Mouse (Mus musculus): ENCODE data around the gene Uck2.

Uck2 gene

DNA sequence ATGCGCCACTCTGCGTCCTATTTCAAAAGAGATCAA is at the start of gene Uck2:
Uck2 (minus strand) TSS at position 1 of the 36 bp plus-strand sequence.
- no peak for DNase-seq (ENCODE audit: low spot score in 2 of 2)

DNA sequence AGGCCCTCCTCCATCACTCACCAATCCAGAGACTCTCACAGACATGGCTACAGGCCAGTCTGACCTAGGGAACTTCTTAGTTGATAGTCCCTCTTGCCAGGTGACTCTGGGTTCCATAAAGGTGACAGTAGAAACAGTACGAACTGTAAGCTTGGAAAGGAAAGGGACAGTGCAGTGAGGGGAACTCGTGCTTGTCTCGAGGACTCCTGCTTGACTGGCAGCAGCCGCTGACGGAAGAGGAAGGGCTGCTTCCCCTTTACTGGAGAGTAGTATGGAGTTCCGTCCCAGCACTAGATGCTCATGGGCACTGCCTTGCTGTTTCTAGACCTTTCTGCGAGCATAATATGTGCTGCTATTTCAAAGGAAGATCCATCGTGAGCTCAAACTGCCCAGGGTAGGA is 46.0 kb upstream of the Uck2 start:
- no peak for DNase-seq (ENCODE audit: low spot score in 2 of 2)

DNA sequence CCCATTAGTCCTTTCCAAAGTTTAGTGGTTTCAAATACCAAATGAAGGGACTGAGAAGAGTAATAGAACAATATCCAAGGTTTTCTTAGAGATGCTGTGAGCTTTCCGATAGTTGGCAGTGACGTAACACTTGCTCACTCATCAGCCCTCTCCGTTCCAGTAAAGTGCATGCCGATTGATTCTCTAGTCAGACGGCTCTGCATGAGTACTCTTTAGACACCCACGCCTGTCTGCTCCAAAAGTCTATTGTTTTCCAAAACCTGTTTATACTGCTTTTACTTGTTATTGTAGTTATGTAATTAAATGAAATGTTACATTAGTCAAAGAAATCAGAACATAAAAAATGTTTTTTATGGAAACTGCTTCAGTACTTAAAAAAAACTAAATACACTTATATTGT is 43.7 kb upstream of the Uck2 start:
- no peak for DNase-seq (ENCODE audit: low spot score in 2 of 2)

DNA sequence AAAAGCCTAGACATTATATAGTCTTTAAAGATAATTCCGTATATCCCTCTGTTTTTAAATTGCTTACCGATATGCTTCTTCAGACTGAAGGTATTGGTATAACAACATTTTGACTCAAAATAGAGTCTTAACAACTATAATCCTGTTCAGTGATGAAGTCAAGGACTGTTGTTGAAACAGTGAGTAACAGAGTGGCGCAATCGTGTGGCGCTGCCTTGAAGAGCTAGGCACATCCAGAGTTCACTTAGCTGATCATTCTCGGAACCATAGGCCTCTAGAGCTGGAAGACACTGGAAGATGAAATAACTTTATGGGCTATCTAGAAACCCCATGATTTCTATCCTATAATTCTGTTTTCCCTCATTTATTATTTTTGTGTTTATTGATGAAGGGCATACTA is 36.6 kb upstream of the Uck2 start:
- no peak for DNase-seq (ENCODE audit: low spot score in 2 of 2)

DNA sequence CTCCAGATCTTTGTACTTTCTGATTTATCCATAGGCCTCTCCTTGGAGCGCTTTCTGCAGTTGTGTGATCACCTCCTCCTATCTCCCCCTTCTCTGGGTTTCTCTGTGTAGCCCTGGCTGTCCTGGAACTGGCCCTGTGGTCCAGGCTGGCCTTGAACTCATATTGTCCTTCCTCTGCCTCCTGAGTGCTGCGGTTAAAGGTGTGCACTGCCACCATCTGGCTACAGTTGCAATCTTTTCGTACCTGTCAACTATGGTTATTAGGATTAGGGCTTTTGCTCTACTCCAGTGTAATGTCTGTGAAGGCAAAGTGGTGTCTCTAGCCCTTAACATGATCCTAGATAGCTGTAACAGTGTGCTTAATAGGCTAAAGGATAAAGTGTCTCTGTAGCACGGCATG is 28.1 kb upstream of the Uck2 start:
- DNase-seq (ENCODE audit: low spot score in 2 of 2): no peak

DNA sequence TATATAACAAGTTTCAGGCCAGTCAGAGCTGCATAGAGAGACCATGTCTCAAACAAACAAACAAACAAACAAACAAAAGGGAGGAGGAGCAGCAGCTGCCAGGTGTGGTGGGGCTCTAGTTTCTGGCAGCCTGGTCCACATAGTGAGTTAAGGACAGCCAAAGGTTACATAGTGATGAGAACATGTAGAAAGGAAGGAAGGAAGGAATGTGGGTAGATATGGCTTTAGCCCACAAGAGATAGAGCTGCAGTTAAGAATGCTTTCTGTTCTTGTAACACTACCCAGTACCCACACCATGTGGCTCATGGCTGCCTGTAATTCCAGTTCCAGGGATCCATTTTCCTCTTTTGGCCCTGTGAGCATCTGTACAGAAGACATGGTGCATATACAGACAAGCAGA is 27.2 kb upstream of the Uck2 start:
- no peak for DNase-seq (ENCODE audit: low spot score in 2 of 2)

DNA sequence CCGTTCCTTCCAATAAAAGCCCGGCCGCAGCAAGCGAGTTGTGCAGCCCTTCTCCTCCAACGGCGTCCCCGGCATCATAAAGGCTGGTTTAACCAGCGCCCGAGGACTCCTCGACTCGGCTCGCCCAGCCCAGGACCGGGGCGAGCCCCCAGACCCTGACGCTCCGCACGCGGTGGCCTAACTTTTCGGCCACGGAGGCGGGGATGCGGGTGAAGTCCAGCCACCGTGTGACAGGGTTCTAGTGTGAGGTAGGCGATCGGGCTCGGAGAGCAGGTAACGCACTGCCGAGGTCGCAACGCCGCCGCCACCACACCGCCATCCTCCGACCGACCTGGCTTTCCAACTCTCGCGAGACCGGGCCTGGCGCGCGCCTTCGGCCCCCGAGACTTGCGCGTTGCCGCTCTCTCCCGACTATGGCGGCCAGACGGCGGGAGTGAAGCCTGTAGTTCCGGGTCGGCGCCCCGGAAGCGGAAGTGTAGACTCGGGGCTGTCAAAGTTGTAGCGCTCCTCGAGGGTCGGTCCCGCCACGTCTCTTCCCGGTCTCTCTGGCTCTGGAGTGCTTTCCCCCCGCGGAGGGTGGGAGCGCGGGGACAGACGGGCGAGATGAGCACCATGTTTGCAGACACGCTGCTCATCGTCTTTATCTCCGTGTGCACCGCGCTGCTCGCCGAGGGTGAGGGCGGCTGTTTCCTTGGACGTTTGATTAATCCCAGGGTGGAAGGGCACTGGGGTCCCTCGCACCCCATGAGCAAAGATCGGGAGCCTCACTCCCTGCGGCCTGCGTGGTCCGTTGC is 23.3 kb upstream of the Uck2 start, which contains the start of gene Tmco1:
Tmco1 (plus strand) TSS at position 118 of the 794 bp plus-strand sequence.
- DNase-seq (ENCODE audit: low spot score in 2 of 2): peak; percentile 97 to 99

DNA sequence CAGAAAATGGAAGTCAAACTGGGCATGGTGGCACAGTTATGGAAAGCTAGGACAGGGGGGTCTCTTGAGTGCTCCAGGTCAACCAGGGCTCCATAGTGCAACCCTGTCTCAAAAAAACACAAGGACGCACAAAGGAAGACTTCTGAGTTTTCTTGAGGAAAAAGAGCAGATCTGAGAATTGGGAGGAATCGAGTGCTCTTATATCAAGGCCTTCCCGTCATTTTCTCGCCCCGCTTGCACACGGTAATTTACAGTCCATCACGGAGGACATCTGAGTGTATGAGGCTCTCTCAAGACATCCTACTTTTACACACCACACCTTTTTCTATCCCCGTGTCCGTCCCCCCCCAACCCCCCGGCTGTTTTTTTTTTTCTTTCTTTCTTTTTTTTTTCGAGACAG is 22.6 kb upstream of the Uck2 start:
- DNase-seq (ENCODE audit: low spot score in 2 of 2): no peak

DNA sequence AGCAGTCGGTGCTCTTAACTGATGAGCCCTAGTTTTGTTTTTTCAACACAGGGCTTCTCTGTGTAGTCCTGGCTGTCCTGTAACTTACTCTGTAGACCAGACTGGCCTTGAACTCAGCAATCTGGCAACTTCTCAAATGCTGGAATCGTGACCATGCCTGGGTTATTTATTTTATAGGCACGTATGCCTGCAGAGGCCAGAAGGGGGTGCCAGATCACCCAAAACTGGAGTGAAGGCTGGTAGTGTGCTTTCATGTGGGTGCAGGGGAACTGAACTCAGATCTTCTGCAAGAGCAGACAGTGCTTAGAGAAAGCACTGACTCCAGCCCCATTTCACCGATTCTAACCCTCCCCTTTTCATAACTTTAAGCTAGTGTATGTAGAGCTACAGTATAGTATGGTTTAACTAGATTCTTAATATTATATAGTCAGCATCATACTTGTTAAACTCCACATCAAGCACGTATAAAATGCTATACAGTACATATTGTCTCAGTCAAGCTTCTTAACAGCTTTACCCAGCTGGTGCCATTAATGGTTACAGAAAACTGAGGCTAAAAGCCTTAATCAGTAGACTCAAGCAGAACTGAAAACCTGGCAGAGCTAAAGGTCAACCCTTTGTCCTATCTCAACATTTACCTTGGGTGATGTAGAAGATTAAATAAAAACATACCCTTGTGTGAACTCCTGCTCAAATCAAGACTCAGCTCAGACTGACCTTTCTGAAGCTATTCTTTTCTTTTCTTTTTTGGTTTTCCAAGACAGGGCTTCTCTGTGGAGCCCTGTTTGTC is 21.5 kb upstream of the Uck2 start:
- DNase-seq (ENCODE audit: low spot score in 2 of 2): peak; percentile 41 to 52

DNA sequence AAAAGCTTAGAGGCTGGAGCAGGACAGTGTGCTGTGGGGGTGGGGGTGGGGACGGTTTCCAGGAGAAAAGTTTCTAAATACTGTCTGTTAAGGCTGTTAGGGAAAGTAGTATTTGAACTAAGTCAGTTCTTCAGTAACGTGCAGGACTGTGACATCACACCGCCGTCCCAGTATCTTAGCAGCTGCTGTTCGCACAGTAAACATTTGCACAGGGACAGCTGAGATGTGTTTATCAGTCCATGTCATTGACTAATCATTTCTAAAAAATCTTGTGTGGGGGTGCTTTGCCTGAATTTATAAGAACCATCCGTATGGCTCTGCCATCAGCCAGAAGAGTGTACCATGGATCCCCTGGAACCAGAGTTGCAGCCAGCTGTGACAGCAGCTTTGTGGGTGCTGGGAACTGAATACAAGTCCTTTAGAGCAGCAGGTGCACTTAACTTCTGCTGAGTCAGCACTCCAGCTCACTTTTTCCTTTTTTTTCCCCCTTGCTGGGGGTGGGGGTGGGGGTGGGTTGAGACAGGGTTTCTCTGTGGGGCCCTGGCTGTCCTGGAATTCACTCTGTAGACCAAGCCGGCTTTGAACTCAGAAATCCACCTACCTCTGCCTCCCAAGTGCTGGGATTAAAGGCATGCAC is 20.5 kb upstream of the Uck2 start:
- DNase-seq (ENCODE audit: low spot score in 2 of 2): no peak

DNA sequence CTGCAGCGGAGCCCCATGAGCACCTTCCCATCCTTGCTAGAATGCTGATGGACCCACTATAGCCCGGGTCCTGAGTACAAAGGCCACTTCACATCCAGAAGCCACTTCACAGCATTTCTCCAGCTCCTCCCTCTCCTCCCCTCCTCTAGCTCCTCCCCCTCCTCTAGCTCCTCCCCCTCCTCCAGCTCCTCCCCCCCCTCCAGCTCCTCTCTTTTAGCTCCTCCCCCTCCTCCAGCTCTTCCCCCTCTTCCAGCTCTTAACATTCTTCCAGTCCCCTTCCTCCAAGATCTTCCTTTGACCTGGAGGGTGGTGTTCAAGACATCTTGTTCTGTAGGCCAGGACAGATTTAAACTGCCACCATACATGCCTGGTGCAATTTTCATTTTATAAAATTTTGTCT is 15.0 kb upstream of the Uck2 start:
- no peak for DNase-seq (ENCODE audit: low spot score in 2 of 2)

DNA sequence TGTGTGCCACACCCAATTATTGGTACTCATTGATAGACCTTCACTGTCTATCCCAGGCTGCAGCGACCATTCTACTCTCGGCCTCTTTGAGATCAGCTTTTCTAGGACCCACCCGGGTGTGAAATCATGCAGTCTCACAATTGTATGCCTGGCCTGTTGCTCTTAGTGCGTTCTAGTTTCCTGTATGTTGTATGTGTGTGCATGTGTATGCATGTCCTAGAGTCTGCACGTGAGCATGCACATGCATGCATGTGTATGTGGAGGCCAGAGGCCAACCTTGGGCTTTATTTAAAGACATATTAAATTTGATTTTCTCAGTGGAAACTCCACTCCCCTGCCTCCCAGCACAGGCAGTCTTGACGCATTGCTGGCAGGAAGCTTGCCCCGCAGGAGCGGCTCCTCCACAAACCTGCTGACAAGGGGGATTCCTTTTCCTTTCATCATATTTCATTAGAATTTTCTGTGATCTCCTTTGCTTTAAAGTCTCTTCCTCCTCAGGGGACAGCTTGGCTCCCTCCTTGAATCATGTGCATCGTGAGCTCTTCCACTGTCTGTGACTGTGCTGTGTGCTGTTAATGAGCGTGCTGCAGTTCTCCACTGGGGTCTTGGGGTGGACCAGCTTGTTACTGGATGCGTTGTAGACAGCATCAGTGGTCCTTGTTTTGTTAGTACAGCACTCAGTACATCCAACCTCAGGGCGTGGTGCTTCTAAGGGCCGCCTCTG is 10.7 kb upstream of the Uck2 start:
- no peak for DNase-seq (ENCODE audit: low spot score in 2 of 2)

DNA sequence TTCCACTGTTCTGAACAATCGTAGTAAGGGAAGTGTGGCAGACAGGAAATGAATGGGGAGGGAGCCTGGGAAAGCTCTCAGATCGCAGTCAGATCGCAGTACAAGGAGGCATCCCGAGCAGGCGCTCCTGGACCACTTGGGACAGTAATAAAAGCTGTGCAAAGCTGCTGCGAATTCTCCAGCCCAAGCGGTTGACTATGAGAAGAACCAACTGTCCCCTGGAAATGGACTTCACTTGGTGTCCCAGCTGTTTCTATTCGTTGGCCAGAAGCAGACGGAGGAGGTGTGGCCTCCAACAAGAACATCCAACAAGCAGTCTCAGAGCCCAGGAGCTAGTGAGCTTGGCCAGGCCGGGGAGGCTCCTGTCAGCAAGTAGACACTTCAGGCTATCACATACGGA is 7.3 kb upstream of the Uck2 start:
- no peak for DNase-seq (ENCODE audit: low spot score in 2 of 2)

DNA sequence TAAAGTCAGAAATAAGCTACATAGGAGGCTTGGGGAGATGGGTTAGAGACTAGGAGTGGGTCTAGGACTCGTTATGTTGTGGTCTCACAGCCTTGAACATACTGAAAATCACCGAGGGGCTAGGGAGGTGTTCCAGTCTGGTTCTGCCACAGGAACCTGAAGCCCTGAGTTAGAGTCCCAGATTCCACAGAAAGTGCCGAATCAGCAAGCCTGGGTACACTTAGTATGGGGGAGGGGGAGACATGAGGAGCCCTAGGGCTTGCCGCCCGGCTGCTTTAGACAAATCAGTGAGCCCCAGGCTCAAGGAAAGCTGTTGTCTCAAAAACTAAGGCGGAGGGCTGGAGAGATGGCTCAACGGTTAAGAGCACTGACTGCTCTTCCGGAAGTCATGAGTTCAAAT is 6.5 kb upstream of the Uck2 start:
- DNase-seq (ENCODE audit: low spot score in 2 of 2): no peak

DNA sequence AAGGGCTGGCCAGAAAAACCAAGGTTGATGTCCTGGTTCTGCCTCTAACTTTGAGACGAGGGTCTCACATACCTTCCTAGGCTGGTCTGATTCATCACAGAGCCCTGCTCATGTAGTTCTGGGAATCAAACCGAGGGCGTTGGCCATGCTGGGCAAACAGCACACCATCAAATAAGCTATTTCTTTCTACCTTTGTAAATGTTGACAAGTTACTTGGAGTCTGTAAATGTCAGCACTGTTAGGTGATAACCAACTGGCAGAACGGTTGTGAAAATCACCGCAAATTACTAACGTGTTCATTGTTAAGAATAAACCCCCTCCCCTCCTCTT is 5.1 kb upstream of the Uck2 start:
- DNase-seq (ENCODE audit: low spot score in 2 of 2): no peak

DNA sequence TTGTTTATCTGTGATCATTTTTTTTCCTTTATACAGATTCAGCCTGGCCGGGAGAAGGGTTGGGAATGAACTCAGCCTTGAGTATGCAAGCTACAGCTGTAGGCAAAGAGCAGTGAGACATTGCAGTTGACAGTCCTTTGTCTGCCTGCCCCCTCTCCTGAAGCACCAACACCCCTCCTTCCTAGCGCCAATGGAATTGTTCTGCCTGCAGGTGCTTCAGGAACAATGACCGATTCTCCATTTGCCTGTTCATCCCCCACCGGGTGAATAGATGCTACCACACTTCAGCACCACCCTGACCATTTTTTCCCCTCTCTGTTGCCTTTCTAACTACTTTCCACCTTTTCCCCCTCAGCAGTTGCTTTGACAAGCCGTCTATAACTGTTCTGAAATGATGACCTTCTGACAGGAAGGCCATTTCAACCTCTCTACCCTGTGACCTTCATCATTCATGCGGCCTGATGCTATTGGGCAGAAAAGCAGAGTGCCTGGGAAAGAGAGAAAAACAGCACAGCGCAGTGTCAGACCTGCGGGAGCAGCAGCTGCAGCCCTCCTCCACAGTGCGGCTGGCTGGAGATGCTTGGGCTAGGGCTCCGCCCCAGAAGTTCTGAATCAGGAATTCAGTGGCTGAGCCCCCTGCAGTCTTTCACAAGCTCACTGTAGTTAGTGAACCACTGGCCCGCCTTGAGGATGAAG is 4.6 kb upstream of the Uck2 start:
- DNase-seq (ENCODE audit: low spot score in 2 of 2): no peak

DNA sequence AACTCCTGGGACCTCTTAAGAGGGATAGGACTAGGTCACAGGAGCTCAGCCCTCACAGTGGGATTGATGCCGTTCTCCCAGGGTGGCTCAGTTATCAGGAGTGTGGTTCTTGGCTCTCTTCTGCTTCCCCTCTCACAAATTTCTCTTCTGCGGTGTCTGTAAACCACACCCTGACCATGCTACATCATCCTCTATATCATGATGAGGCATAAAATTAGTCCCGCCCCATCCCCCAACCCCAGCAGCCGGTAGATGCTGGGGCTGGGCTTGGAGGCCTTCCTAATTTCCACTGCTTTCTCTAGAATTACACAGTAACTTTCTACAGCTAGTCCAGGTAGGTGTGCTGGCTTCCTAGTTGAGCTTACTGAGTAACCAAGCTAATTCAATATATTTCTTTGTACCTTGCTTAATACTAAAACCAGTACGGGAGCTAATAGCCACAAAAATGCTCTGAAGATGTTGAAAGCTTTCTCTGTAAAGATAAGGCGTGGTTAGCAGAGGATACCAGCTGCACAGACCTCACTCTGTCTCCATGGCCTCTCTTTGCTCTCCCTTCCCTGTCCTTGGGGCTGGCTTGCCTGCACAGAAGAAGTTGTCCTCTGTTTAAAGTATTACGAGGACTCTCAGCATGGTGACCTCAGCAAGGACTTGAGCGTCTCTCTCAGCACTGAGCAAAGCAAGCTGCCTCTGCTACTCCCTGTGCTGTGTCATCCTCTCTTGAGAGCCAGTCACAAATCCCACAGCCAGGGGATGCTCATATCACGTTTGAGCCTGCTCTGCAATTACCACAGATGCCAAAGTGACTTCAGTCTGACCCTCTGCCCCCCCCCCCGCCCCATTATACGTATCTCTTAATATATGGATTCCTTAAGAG is 3.8 kb upstream of the Uck2 start:
- no peak for DNase-seq (ENCODE audit: low spot score in 2 of 2)

DNA sequence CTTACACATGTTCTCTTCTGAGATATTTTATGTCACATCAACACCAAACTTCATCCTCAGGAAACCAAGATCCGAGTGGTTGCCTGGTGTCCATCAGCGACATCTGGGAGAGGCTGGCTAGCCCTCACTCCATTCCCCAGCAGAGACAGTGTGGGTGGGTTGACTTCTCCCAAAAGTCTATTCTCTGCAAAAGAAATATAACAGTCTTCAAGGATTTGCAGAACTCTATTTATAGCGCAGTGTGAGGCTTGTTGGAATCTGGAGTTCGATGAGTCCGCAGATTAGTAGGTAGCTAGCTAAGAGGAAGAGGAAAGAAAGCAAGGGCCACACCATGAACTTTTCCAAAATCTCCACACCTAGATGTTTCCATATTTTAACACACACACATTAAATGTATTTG is 2.0 kb upstream of the Uck2 start:
- DNase-seq (ENCODE audit: low spot score in 2 of 2): peak in 1 of 2 experiments; percentile 36

DNA sequence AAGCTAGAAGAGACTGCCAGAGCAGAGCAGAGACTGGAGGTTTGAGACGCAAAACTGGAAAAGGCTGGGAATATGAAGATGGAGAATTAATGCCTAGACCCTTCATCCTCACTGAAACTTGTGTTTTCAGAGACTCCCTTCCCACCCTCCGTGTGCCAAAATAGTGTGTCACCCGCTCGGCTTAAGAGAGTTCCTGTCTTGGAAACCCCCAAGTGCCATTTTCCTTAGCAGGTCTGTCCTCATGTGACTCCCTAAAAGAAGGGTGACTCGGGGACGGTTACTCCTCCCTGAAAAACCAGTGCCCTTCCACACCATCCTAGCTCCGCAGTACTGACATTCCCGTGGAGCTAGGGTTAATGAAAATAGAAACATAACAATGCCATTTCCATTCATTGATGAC is 236 bp upstream of the Uck2 start:
- no peak for DNase-seq (ENCODE audit: low spot score in 2 of 2)

DNA sequence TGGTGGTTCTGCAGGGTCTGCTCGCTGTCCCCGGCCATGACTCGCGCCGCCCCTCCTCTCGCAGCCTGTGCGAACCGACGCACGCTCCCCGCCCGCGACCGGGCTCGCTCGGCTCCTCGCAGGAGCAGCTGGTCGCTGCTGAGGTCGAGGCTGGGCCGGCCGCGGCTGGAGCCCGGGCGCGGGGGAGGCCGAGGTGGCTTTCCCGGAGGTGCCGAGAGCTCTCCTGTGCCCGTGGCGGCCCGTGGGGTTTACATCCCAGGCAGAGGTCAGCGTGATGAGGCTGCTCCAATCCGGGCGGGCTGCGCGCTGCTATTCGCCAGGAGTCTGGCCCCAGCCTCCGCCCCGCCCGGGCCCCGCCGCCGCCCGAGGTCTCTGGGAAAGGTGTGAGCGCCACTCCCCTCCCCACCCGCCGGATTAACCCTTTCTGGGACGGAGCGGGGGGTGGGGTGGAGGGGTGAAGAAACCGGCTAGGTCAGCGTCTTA is 242 bp downstream of the Uck2 start:
- peak; percentile 73 to 75 for DNase-seq (ENCODE audit: low spot score in 2 of 2)

DNA sequence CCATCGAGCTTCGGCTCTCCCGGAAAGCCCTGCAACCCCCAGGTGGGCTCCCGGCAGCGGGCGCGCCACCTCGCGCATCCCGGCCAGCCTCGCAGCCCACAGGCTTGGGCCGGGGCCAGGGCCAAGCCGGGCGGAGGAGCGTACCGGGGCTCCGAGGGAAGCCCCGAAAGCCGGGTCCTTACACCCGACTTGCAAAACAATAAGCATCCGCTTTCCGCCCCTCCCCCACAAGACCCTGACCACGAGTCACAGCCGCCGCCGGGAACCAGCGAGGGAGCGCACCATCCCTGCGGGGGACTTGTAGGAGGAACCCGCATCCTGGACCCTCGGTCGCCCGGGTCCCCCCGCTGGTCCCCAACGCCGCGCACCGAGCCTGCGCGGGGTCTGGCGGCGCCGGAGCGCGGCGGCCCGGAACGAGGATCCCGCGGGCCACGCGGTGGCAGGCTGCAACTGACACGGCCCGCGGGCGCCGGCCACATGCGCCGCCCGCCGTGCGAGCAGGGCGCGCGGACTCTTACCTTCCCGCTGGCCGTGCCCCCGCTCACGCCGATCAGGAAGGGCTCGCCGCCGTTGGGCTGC is 773 bp downstream of the Uck2 start:
- peak; percentile 54 for DNase-seq (ENCODE audit: low spot score in 2 of 2)

All from right cerebral cortex, adult 2 months (tissue).